Mouse (Mus musculus): ENCODE results near the gene Itih3. TPM values are rescaled to one million over a fixed set of nuclear protein-coding genes. Genes with fewer than 3 reads are reported as not detected.

The Itih3 gene
- total and polyA plus RNA-seq, 2 experiments from 2014 or later, result 5.3 to 6.1 TPM

DNA sequence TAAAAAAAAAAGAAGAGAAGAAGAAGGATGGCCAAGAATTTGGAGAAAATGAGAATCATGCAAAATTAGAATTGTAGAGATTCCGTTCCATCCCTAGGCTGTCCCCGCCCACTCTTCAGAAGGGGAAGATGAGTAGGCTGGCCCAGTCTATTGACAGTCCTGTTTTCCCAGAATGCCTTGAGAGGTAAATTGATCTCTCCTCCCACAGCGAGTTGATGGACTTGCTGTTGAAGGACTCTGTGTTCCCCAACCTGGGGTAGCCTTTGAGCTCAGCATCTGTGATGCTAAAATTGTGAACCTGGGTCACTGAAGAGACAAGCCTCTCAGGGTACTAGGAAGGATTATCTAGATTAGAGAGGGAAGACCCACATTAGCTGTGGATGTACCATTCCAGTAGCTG is 1.9 kb upstream of the Itih3 start:
- TF ChIP-seq CTCF (IDR thresholded peaks at IDR 0.05), result no peak
- DNase-seq (ENCODE audit: low spot score), result no peak
- Histone ChIP-seq H3K9ac (replicated peaks; ENCODE audit: low read length, poor library complexity, severe bottlenecking) (no peak overlapping the region), H3K27me3 (ENCODE audit: insufficient read depth, low read length) (no peaks in the 10 kb centered on the region), H3K4me2 (ENCODE audit: low read depth, low read length, poor library complexity, severe bottlenecking) (no peak overlapping the region), H3K27ac (ENCODE audit: low read depth, low read length) (no peak overlapping the region), H3K36me3 (ENCODE audit: insufficient read depth, low read length) (no peaks in the 10 kb centered on the region), H3K4me3 (ENCODE audit: low read depth, low read length) (no peak overlapping the region), H3K4me1 (ENCODE audit: insufficient read depth, low read length) (no peaks in the 10 kb centered on the region), H3K9me3 (ENCODE audit: low read length) (no peaks in the 10 kb centered on the region)
- no peak for ATAC-seq (ENCODE audit: low FRiP score)
- WGBS, result 88% methylated on average over 3 of the region's 3 CpGs

DNA sequence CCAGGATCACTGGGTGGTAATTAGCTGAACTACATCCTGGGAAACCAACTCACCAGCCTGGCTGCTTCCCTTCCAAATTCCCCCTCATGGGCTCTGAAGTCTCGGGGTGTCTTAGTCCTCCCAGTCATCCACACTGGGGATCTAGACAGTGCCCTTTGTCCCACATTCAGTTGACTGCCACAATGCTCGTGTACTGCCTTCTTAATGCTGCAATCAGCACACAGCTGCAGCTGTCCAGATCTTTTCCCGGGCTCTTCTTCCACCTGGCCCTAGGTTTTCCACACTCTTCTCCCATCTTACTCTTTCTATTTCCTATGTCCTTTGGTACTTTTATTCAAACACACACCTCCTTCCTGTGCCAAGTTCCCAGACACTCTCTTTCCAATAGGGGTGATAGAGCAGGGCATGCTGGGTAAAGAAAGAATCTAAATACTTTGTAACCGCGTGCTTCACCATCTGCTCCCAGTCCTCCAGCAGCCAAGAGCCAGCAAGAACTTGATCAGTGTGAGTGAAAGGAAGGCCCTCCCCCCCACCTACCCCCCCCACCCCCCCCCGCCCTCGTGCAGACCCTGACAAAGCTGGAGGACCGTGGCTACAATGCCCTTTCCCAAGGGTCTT is 1.4 kb downstream of the Itih3 start:
- no peaks in the 10 kb centered on the region for H3K4me1 ChIP-seq (ENCODE audit: insufficient read depth, low read length)
- no peak; the same call in 1 of the 2 replicates for ATAC-seq (ENCODE audit: low FRiP score)
- no peaks in the 10 kb centered on the region for H3K36me3 ChIP-seq (ENCODE audit: insufficient read depth, low read length)
- no peaks in the 10 kb centered on the region for H3K9me3 ChIP-seq (ENCODE audit: low read length)
- H3K4me3 ChIP-seq (ENCODE audit: low read depth, low read length), result no peak overlapping the region
- TF ChIP-seq CTCF (IDR thresholded peaks at IDR 0.05), result no peak
- no peak overlapping the region for H3K9ac ChIP-seq (replicated peaks; ENCODE audit: low read length, poor library complexity, severe bottlenecking)
- no peaks in the 10 kb centered on the region for H3K27me3 ChIP-seq (ENCODE audit: insufficient read depth, low read length)
- H3K27ac ChIP-seq (ENCODE audit: low read depth, low read length), result no peak overlapping the region
- no peak overlapping the region for H3K4me2 ChIP-seq (ENCODE audit: low read depth, low read length, poor library complexity, severe bottlenecking)
- DNase-seq (ENCODE audit: low spot score), result peak; percentile 21
- 52% methylated on average over 8 of the region's 8 CpGs for WGBS

DNA sequence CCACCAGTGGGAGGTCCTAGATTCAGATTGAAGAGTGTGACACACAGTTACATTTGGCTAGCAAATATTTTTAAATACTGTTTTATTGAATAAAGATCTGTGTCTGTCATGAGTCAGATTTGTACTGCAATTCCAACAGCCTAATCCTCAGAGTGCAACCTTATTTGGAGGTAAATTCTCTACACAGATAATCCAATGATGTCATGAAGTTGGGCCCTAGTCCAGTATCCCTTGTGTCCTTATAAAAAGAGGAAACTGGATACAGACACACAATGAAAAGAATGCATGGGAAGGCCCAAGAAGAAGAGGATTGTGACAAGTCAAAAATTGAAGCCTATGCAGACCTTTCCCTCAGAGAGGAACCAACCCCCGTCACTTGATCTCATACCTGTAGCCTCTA is 7.0 kb downstream of the Itih3 start:
- Histone ChIP-seq H3K4me2 (ENCODE audit: low read depth, low read length, poor library complexity, severe bottlenecking) (no peak overlapping the region), H3K27me3 (ENCODE audit: insufficient read depth, low read length) (no peaks in the 10 kb centered on the region), H3K36me3 (ENCODE audit: insufficient read depth, low read length) (no peaks in the 10 kb centered on the region), H3K9ac (replicated peaks; ENCODE audit: low read length, poor library complexity, severe bottlenecking) (no peak overlapping the region), H3K4me1 (ENCODE audit: insufficient read depth, low read length) (no peaks in the 10 kb centered on the region), H3K27ac (ENCODE audit: low read depth, low read length) (no peak overlapping the region), H3K9me3 (ENCODE audit: low read length) (no peaks in the 10 kb centered on the region), H3K4me3 (ENCODE audit: low read depth, low read length) (no peak overlapping the region)
- no peak for DNase-seq (ENCODE audit: low spot score)
- no peak for ATAC-seq (ENCODE audit: low FRiP score)
- 87% methylated on average over 1 of the region's 1 CpGs for WGBS
- TF ChIP-seq CTCF (IDR thresholded peaks at IDR 0.05), result no peak

DNA sequence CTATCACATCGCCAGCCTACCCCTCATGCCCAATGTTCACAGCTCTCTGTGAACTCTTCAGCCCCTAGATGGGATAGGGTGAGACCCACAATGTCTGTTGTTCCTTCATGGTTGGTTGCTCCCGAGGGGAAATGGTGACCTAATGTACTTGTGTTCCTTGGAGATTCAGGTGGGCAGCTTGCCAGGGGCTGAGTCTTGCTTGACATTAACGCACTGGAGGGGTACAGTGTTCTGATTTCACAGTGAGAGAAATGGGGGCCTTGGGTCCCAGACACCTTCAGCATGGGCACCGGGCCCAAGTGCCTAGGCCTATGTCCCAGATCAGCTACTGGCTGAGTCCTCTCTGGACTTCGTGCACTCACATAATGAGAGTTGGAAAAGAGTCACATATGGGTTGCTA is 10.2 kb downstream of the Itih3 start:
- Histone ChIP-seq H3K9me3 (ENCODE audit: low read length) (no peaks in the 10 kb centered on the region), H3K4me2 (ENCODE audit: low read depth, low read length, poor library complexity, severe bottlenecking) (no peak overlapping the region), H3K4me1 (ENCODE audit: insufficient read depth, low read length) (no peaks in the 10 kb centered on the region), H3K27me3 (ENCODE audit: insufficient read depth, low read length) (no peaks in the 10 kb centered on the region), H3K36me3 (ENCODE audit: insufficient read depth, low read length) (no peaks in the 10 kb centered on the region), H3K9ac (replicated peaks; ENCODE audit: low read length, poor library complexity, severe bottlenecking) (no peak overlapping the region), H3K27ac (ENCODE audit: low read depth, low read length) (no peak overlapping the region), H3K4me3 (ENCODE audit: low read depth, low read length) (no peak overlapping the region)
- DNase-seq (ENCODE audit: low spot score) (no peak), ATAC-seq (ENCODE audit: low FRiP score) (no peak)
- TF ChIP-seq CTCF (IDR thresholded peaks at IDR 0.05), result no peak
- 82% methylated on average over 5 of the region's 5 CpGs for WGBS

DNA sequence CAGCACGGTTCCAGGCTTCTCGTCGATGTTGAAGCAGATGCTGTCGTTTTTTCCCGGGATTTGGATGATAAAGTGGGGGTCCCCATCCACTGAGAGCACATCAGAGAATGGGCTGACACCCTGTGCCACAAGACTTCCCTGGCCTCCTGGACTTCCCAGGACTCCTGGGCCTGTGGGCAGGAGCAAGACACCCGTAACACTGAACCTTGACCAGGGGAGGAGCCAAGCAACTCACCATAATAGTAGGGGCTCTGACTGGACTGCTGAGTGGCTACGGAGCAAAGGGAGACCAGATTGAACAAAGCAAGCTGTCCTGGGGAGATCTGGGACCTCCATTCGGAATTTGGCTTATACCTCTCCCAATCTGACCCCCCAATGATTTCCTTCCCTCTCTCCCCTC is 10.9 kb downstream of the Itih3 start:
- Histone ChIP-seq H3K4me3 (ENCODE audit: low read depth, low read length) (no peak overlapping the region), H3K9me3 (ENCODE audit: low read length) (no peaks in the 10 kb centered on the region), H3K36me3 (ENCODE audit: insufficient read depth, low read length) (no peaks in the 10 kb centered on the region), H3K9ac (replicated peaks; ENCODE audit: low read length, poor library complexity, severe bottlenecking) (no peak overlapping the region), H3K4me2 (ENCODE audit: low read depth, low read length, poor library complexity, severe bottlenecking) (no peak overlapping the region), H3K27ac (ENCODE audit: low read depth, low read length) (no peak overlapping the region), H3K27me3 (ENCODE audit: insufficient read depth, low read length) (no peaks in the 10 kb centered on the region), H3K4me1 (ENCODE audit: insufficient read depth, low read length) (no peaks in the 10 kb centered on the region)
- WGBS, result 80% methylated on average over 8 of the region's 8 CpGs
- ATAC-seq (ENCODE audit: low FRiP score), result no peak
- DNase-seq (ENCODE audit: low spot score), result no peak
- TF ChIP-seq CTCF (IDR thresholded peaks at IDR 0.05), result no peak

DNA sequence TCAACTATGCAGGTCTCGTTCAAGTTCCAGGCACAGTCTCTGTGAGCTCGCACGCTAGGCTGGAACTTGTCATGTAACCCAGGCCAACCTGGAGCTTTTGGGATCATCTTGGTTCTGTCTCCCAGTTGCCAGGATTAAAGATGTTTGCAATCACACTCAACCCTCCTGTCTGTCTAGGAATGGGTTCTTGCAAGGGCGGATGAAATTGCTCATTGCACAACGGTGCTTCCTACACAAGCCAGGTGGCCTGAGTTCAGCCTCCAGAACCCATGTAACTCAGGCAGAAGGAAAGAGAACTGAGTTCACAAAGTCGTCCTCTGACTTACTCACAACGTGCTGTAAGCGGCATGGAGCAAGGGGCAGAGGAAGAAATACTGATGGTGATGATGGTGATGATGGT is 12.4 kb downstream of the Itih3 start:
- no peak overlapping the region for H3K27ac ChIP-seq (ENCODE audit: low read depth, low read length)
- no peak overlapping the region for H3K4me3 ChIP-seq (ENCODE audit: low read depth, low read length)
- H3K4me1 ChIP-seq (ENCODE audit: insufficient read depth, low read length), result no peaks in the 10 kb centered on the region
- no peaks in the 10 kb centered on the region for H3K9me3 ChIP-seq (ENCODE audit: low read length)
- no peak for TF ChIP-seq CTCF (IDR thresholded peaks at IDR 0.05)
- H3K4me2 ChIP-seq (ENCODE audit: low read depth, low read length, poor library complexity, severe bottlenecking), result no peak overlapping the region
- no peaks in the 10 kb centered on the region for H3K27me3 ChIP-seq (ENCODE audit: insufficient read depth, low read length)
- ATAC-seq (ENCODE audit: low FRiP score), result no peak
- H3K36me3 ChIP-seq (ENCODE audit: insufficient read depth, low read length), result no peaks in the 10 kb centered on the region
- DNase-seq (ENCODE audit: low spot score), result no peak
- H3K9ac ChIP-seq (replicated peaks; ENCODE audit: low read length, poor library complexity, severe bottlenecking), result no peak overlapping the region
- 90% methylated on average over 8 of the region's 8 CpGs for WGBS

Measured in midbrain, postnatal 0 days (tissue).